Mouse (Mus musculus) midbrain, embryonic 16.5 days (tissue): ENCODE results near the gene Tacc2. TPM values are rescaled to one million over a fixed set of nuclear protein-coding genes. Genes with fewer than 3 reads are reported as not detected.

Source experiments
- ATAC-seq: fragments of 200-750 bp; cut with Nextera tagmentation; 2 replicates; pipeline ENCODE4 v1.8.0; 2017; ENCODE audit warnings: moderate TSS enrichment
- H3K27ac ChIP-seq: fragments of 300-500 bp; sonication (generic); 2 replicates; pipeline ENCODE4 v1.5.1; 2014; ENCODE audit warnings: mild to moderate bottlenecking, low read length, mixed read lengths
- H3K27me3 ChIP-seq: fragments of 300-500 bp; sonication (generic); 2 replicates; pipeline ENCODE4 v1.6.1; 2014; ENCODE audit warnings: low read depth, low read length, mixed read lengths; ENCODE audit not compliant: control insufficient read depth, insufficient read depth
- H3K36me3 ChIP-seq: fragments of 300-500 bp; sonication (generic); 2 replicates; pipeline ENCODE4 v1.6.1; 2014; ENCODE audit warnings: mild to moderate bottlenecking, low read length, moderate library complexity, mixed read lengths; ENCODE audit not compliant: control insufficient read depth, insufficient read depth
- H3K4me1 ChIP-seq: fragments of 300-500 bp; sonication (generic); 2 replicates; pipeline ENCODE4 v1.6.1; 2014; ENCODE audit warnings: mild to moderate bottlenecking, low read length, mixed read lengths; ENCODE audit not compliant: control insufficient read depth, insufficient read depth
- H3K4me2 ChIP-seq: fragments of 300-500 bp; sonication (generic); 2 replicates; pipeline ENCODE4 v1.6.1; 2014; ENCODE audit warnings: mild to moderate bottlenecking, low read length, mixed read lengths
- H3K4me3 ChIP-seq: fragments of 300-500 bp; sonication (generic); 2 replicates; pipeline ENCODE4 v1.5.1; 2014; ENCODE audit warnings: low read depth, mild to moderate bottlenecking, low read length, moderate library complexity, mixed read lengths
- H3K9ac ChIP-seq: fragments of 300-500 bp; sonication (generic); 2 replicates; pipeline ENCODE4 v1.6.1; 2014; ENCODE audit warnings: low read depth, low read length, mixed read lengths
- H3K9me3 ChIP-seq: fragments of 300-500 bp; sonication (generic); replicated peaks from 2 replicates; pipeline ENCODE4 v1.6.1; 2014; ENCODE audit warnings: mild to moderate bottlenecking, low read length, mixed read lengths; ENCODE audit not compliant: control insufficient read depth, poor library complexity, severe bottlenecking
- WGBS: fragments of 180-500 bp; shearing (Covaris S2); extraction: QIAGEN DNeasy Blood & Tissue Kit; methylation state at CpG from one replicate; pipeline ENCODE4 v1.1.7; 2014; 5-methylcytosine and 5-hydroxymethylcytosine counted together
- polyA plus RNA-seq: library from polyadenylated mRNA; unstranded; fragments of >200 nt; fragmentation: Nextera tagmentation; extraction: Ambion mirVana; gene quantifications from 2 replicates; pipeline ENCODE4 v1.2.1, GENCODE M21; 2015

The Tacc2 gene
- polyA plus RNA-seq, 1 experiment from 2014 or later, result 61.1 TPM

DNA sequence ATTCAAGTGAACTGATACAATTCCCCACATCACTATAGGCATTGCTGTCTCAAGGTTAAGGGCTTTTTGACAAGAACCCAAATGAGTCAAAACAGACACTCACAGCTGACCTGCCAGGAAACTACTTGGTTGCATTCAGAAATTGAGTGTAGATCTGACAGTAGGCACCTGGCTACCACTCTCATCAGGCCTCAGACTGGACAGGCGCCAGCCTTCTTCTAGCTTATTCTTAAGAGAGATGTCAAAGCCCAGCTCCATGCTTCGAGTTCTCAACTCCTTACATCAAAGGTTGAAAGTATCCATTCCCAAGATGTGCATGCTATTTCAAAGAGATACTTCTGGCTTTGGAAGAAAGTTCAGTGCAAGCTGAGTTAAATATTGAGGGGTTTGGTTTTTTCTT lies 128.0 kb downstream of the Tacc2 start:
- Histone ChIP-seq H3K27me3 (no peaks in the 10 kb centered on the region), H3K4me3 (no peak overlapping the region), H3K9ac (no peak overlapping the region), H3K36me3 (no peaks in the 10 kb centered on the region; the same call in 1 of the 2 replicates), H3K9me3 (no peaks in the 10 kb centered on the region), H3K27ac (no peak overlapping the region), H3K4me1 (peaks cover 22% of the 10 kb centered on the region), H3K4me2 (no peak overlapping the region)
- 79% methylated on average over 2 of the region's 2 CpGs for WGBS
- ATAC-seq, result no peak

DNA sequence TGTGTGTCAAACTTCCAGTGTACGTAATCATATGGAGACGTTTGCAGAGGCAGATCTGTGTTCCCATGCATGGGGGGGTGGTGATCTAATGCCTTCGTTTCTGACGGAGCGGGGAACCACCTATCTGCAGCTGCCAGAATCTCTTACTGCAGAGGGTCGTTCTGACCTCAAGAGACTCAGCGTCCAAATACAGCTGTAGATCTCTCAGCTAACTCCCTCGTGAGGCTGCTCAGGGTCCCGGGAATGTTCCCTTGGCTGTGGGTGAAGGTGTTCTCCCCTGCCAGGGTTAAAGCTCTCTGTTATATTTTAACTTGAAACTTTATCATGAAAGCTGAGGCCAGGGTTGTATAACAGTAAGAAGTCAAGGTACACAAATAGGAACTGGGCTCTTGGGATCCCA lies 131.7 kb downstream of the Tacc2 start:
- Histone ChIP-seq H3K27me3 (no peaks in the 10 kb centered on the region), H3K27ac (no peak overlapping the region), H3K4me1 (peaks cover 37% of the 10 kb centered on the region), H3K4me2 (no peak overlapping the region), H3K9ac (no peak overlapping the region), H3K36me3 (no peaks in the 10 kb centered on the region), H3K9me3 (no peaks in the 10 kb centered on the region), H3K4me3 (no peak overlapping the region)
- ATAC-seq, result no peak
- WGBS, result 51% methylated on average over 9 of the region's 9 CpGs

DNA sequence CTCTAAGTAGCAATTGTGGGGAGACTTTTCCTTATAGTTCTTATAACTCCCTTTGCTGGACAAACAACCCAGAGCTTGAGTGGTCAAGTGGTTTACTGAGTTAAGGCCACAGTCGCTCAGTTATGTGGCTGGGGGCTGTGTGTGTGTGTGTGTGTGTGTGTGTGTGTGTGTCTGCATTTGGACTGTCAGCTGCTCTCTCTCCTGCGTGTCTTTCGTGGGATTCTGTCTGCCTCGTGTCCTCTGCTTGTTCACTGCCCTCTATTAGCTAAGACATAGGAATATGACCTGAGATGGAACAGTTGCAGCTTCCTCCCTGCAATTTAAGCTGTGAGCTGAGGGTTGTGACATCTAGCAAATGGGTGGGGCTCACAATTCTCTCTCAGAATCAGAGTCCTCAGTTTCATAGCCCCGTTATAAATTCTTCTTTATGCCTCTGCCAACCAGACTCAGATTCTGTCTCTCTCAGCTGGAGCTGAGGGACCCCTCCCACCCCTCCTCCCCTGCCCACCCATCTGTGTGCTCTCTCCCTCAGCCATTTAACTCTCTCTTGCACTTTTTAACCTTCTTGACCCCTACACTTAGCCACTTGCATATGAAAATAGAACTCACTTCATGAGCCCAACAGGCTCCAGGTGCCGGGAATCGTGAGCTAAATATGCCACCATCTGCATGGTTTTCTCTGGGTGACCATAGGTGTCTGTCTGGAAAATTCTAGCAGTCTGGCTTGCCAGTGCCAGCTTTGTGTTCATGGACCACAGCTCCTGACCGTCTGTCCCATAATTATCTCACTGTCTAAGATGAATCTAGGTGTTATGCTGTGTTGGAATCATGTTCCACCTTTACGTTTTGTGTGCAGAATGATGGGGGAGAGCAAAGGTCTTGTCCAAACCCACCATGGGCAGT lies 132.4 kb downstream of the Tacc2 start:
- Histone ChIP-seq H3K9me3 (no peaks in the 10 kb centered on the region), H3K27ac (no peak overlapping the region), H3K4me2 (no peak overlapping the region), H3K9ac (no peak overlapping the region), H3K4me3 (no peak overlapping the region), H3K4me1 (peaks cover 37% of the 10 kb centered on the region), H3K27me3 (no peaks in the 10 kb centered on the region), H3K36me3 (no peaks in the 10 kb centered on the region)
- 56% methylated on average over 9 of the region's 9 CpGs for WGBS
- ATAC-seq, result no peak

DNA sequence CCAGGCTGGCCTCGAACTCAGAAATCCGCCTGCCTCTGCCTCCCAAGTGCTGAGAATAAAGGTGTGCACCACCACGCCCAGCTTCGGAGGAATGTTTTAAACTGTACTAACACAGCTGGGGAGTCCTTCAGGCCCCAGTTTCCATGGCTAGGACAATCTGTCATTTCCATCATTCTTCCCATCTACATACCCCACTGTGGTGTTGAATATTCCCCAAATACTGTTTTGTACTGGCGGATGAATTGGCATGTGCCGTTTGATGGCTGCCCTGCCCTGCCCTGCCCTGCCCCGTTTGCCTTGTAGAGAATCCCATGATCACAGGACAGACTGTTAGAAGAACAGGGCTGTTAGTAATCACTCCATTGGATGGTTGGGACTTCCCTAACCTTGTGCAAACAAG lies 134.6 kb downstream of the Tacc2 start:
- no peak overlapping the region for H3K4me2 ChIP-seq
- no peaks in the 10 kb centered on the region for H3K9me3 ChIP-seq
- H3K27ac ChIP-seq, result no peak overlapping the region
- H3K4me3 ChIP-seq, result no peak overlapping the region
- H3K27me3 ChIP-seq, result no peaks in the 10 kb centered on the region
- H3K9ac ChIP-seq, result no peak overlapping the region
- H3K36me3 ChIP-seq, result peaks cover 4% of the 10 kb centered on the region
- peaks cover 34% of the 10 kb centered on the region for H3K4me1 ChIP-seq
- ATAC-seq, result no peak
- 95% methylated on average over 7 of the region's 7 CpGs for whole genome bisulfite sequencing

DNA sequence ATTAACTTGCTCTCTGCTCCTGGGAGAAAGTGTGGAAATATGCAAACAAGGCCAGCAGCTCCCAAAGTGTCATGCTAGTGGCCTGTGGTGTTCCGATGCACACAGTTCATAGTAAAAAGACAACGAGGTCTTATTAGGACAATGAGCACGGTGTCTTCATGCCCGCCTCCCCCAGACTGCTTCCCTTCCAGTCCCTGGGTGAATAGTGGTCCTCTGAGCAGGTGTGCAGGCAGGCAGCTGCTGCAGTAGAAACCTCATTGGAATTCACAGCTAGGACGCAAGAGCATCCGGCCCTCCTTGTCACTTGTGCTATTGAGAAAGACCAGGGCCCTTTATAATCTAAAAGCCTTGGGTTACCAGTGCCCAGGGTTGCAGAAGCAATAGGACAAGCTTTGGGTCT lies 136.1 kb downstream of the Tacc2 start:
- H3K9me3 ChIP-seq, result no peaks in the 10 kb centered on the region
- peak overlapping the region; percentile 34; the same call in 1 of the 2 replicates for H3K27ac ChIP-seq
- no peaks in the 10 kb centered on the region for H3K27me3 ChIP-seq
- ATAC-seq, result no peak
- no peak overlapping the region for H3K9ac ChIP-seq
- H3K4me2 ChIP-seq, result no peak overlapping the region
- no peak overlapping the region for H3K4me3 ChIP-seq
- 25% methylated on average over 6 of the region's 6 CpGs for WGBS
- peaks cover 32% of the 10 kb centered on the region for H3K4me1 ChIP-seq
- peaks cover 14% of the 10 kb centered on the region for H3K36me3 ChIP-seq

DNA sequence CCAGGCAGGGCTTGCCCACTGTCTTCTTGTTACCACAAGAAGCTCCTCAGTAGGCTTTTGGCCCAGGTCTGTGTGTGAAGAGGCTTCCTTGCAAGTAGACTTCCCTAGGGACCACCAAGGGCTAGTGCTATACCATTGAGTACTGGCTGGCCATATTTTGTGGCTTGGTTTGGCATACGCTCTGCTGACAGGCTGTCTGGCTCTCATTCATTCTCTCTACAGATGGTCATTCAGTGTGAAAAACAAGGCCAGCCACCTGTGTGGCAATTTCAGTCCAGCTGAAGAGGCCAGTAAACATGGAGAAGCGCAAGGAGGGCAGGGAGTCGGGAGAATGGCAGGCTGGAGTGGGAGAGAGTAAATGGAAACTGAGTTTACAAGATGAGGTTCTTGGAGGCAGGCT lies 138.2 kb downstream of the Tacc2 start:
- H3K4me3 ChIP-seq, result no peak overlapping the region
- H3K27me3 ChIP-seq, result no peaks in the 10 kb centered on the region
- H3K9me3 ChIP-seq, result no peaks in the 10 kb centered on the region
- ATAC-seq, result no peak
- 91% methylated on average over 3 of the region's 3 CpGs for WGBS
- H3K9ac ChIP-seq, result no peak overlapping the region
- peaks cover 31% of the 10 kb centered on the region for H3K4me1 ChIP-seq
- H3K4me2 ChIP-seq, result no peak overlapping the region
- H3K36me3 ChIP-seq, result peaks cover 14% of the 10 kb centered on the region
- no peak overlapping the region for H3K27ac ChIP-seq

DNA sequence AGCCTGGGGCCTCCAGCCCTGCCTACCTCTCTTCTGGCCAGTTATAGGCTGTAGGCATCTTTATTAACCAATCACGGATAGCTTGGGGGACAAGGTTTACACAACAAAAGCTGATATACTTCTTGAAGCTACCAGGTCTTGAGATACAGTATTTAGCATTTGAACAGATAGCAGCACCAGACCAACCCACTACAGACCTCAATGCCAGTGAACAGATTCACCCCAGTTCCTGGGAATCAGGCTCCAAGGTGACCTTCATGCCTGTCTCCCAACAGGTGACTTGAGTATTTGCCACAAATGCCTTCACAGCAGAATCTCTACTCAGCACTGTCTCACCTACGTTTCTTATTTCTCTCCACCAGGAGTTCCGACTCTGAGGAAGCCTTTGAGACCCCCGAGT lies 139.1 kb downstream of the Tacc2 start:
- H3K36me3 ChIP-seq, result peaks cover 14% of the 10 kb centered on the region
- H3K27ac ChIP-seq, result no peak overlapping the region
- no peak overlapping the region for H3K4me3 ChIP-seq
- no peaks in the 10 kb centered on the region for H3K9me3 ChIP-seq
- peaks cover 30% of the 10 kb centered on the region for H3K4me1 ChIP-seq
- H3K9ac ChIP-seq, result no peak overlapping the region
- no peaks in the 10 kb centered on the region for H3K27me3 ChIP-seq
- ATAC-seq, result no peak
- WGBS, result 95% methylated on average over 4 of the region's 4 CpGs
- no peak overlapping the region for H3K4me2 ChIP-seq

DNA sequence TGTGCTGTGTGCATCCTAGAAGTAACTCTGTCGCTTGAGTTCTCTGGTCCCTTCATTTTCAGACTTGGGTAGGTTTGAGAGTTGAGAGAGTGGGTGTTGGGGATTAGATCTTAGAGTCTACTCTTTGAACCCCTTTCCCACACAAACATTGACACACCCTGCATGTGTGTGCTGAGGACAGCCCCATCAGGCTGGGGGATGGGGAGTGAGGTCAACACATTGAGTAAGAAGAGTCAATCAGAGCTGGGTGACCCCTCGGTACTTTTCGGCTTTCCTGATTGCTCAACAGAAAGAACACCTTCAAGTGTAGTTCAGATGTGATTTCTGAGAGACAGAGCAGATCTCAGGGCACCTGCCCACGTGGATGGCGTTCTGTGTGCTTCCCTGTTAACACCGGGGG lies 139.8 kb downstream of the Tacc2 start:
- Histone ChIP-seq H3K9ac (no peak overlapping the region), H3K4me2 (no peak overlapping the region), H3K36me3 (peaks cover 14% of the 10 kb centered on the region), H3K4me1 (peaks cover 30% of the 10 kb centered on the region), H3K27me3 (no peaks in the 10 kb centered on the region), H3K27ac (no peak overlapping the region), H3K9me3 (no peaks in the 10 kb centered on the region), H3K4me3 (no peak overlapping the region)
- WGBS, result over 99% methylated on average over 6 of the region's 6 CpGs
- ATAC-seq, result no peak

DNA sequence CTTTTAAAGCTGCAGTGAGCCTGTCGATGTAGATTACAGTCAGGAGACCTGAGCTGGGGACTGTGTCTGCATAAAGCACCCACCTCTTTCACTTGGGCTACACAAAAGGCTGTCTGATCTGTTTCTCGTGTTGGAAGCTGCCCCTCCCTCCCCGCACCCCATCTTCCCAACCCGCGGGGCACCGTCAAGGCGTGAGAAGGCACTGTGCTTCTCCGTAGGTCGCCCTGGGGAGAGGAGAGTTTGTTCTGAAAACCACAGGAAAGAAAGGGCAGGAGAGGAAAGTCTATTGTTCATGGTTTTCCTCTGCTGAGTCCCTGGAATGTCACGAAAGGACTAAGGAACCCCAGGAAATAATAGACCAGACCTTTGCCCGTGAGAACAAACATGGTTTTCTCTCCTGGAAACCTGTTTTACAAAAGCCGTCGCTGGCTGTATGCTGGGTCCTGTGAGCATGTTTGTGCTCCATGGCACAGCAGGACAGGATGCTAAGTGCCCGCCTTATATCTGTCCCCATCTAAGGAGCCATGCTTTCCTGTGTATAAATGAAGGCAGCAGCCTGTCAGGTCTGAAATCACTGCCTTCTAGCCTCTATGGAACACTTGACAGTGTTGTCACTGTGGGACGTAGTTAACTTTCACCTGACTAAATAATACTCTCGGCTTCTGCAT lies 142.8 kb downstream of the Tacc2 start:
- peaks cover 21% of the 10 kb centered on the region for H3K4me1 ChIP-seq
- H3K9ac ChIP-seq, result peak overlapping the region; percentile 16; the same call in 1 of the 2 replicates
- H3K4me3 ChIP-seq, result no peak overlapping the region
- H3K27ac ChIP-seq, result peak overlapping the region; percentile 53; the same call in 1 of the 2 replicates
- no peak overlapping the region; the same call in 1 of the 2 replicates for H3K4me2 ChIP-seq
- H3K36me3 ChIP-seq, result peaks cover 14% of the 10 kb centered on the region
- WGBS, result 5% methylated on average over 16 of the region's 16 CpGs
- no peaks in the 10 kb centered on the region for H3K27me3 ChIP-seq
- H3K9me3 ChIP-seq, result no peaks in the 10 kb centered on the region
- peak; percentile 55; the same call in 1 of the 2 replicates for ATAC-seq
